Mouse (Mus musculus) adrenal gland, adult 10 weeks (tissue): ENCODE measurements around the gene Aadac. TPM values are rescaled to one million over a fixed set of nuclear protein-coding genes. Genes with fewer than 3 reads are reported as not detected.

Source experiments
- polyA plus RNA-seq: library from polyadenylated mRNA; stranded (reverse); fragments of 350-450 nt; fragmentation: Illumina TruSeq; extraction: RNeasy Lipid Tissue Mini Kit (QIAGEN cat#74804); gene quantifications from one replicate; pipeline ENCODE4 v1.2.3, GENCODE M21; 2014; ENCODE audit warnings: low read depth, low replicate concordance

Aadac gene
- not detected for polyA plus RNA-seq

GRCm38 (mm10) chr3:60025417-60025816 lies at the start of gene Aadac:
Aadac (plus strand) TSS chr3:60025717.

GRCm38 (mm10) chr3:60006443-60006842 lies 19.1 kb upstream of the Aadac start, which contains the start of gene Aadacl2:
Aadacl2 (plus strand) TSS chr3:60006743.

GRCm38 (mm10) chr3:60081648-60082047 lies 56.1 kb downstream of the Aadac start, which contains the start of gene Sucnr1:
Sucnr1 (plus strand) TSS chr3:60081869.

Other genes with a start within 250 kb of the Aadac start
- gene Gm8298, start 164.7 kb upstream of the Aadac start, polyA plus RNA-seq = not detected
- gene C130079G13Rik, start 100.5 kb upstream of the Aadac start, polyA plus RNA-seq = not detected
- not detected for gene Aadacl2, start 19.0 kb upstream of the Aadac start, polyA plus RNA-seq
- 4.1 TPM for gene Sucnr1, start 56.2 kb downstream of the Aadac start, polyA plus RNA-seq